12 mouse cellular contexts compared by ENCODE assay signal in the genomic region with DNA sequence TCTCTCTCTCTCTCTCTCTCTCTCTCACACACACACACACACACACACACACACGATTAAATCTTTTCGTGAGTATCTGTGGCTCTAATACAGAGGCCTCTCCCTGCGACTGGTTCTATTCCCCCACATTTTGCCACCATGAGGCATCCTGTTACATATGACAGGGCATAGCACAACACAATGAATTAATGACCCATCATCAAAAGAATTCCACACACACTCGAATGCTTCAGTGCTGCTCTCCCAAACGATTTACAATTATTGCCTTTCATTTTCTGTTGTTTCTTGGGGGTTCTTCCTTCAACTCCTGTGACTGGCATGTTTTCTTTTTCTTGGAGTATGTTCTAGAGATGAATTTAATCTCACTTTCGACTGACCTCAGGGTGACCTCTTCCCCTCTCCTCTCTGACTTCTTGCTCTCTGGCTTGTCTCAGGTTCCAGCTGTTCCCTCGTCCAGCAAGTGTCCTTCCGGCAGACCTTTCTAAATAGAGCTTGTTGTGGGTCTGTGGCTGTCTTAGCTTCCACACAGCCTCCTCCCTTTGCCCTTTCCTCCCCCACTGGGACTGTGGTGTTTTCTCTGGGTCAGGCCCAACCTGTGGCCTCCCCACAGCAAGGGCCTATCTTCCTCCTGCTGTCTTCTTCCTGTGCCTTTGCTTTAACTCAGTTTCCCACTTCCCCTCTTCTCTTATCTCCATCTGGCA.
A peak's percentile ranks its signal among the peaks of the same experiment; 100 is the strongest.
DNase-seq lines count a peak whose midpoint lies in the region; ATAC-seq and TF ChIP-seq lines count a peak whose summit lies in the region.
"Had no signal": no experiment of that assay in that cellular context is flagged by ENCODE, and none has a peak within 500 bp of the region (broad histone marks: within the 10 kb centered on the region; RNA-seq: fewer than 3 reads in every experiment).

No protein-coding gene starts in this region.

- no peaks in the 10 kb centered on the region for H3K79me2 ChIP-seq in C2C12 (ENCODE audit: control insufficient read depth, insufficient read depth)

- peak overlapping the region; percentile 79; the same call in 1 of the 2 replicates for H3K27ac ChIP-seq in heart, embryonic 10.5 days
- H3K27ac ChIP-seq: left cerebral cortex, adult 2 months had no signal

- TF ChIP-seq CTCF in C2C12 (IDR thresholded peaks at IDR 0.05; ENCODE audit: control insufficient read depth, insufficient read depth, insufficient read length): no peak

- no peaks in the 10 kb centered on the region for H3K36me3 ChIP-seq in C2C12 (ENCODE audit: control insufficient read depth, insufficient read depth)
- H3K36me3 ChIP-seq in heart, embryonic 10.5 days: no peaks in the 10 kb centered on the region

- WGBS in heart, embryonic 10.5 days: 35% methylated on average over 8 of the region's 8 CpGs

- ATAC-seq in inflammation-experienced regulatory T-cells, adult 6 months: no peak
- ATAC-seq: forebrain, postnatal 0 days had no signal

- no peaks in the 10 kb centered on the region for H3K9me3 ChIP-seq in heart, embryonic 10.5 days

- peaks cover 33% of the 10 kb centered on the region for H3K4me1 ChIP-seq in heart, embryonic 10.5 days

- peak; percentile 3 for DNase-seq in gastrocnemius, adult 18-20 months (ENCODE audit: low spot score)
- DNase-seq in gastrocnemius, postnatal 25 days: no peak
- DNase-seq in heart, embryonic 10.5 days (ENCODE audit: low spot score): no peak
- DNase-seq in kidney, postnatal 25 days: peak; percentile 51 to 83
- no peak for DNase-seq in layer of hippocampus, postnatal 14 days (ENCODE audit: low spot score in 2 of 2)
- DNase-seq in left cerebral cortex, adult 18-20 months (ENCODE audit: low spot score in 2 of 2): no peak
- DNase-seq: B cell, adult 2 months; forebrain, postnatal 0 days; spleen, adult 18-20 months had no signal

- no peak overlapping the region for H3ac ChIP-seq in C2C12 (ENCODE audit: control insufficient read depth, insufficient read length, low read depth)

- H3K4me3 ChIP-seq in C2C12 (ENCODE audit: insufficient read depth, poor library complexity, severe bottlenecking): no peak overlapping the region
- H3K4me3 ChIP-seq in heart, embryonic 10.5 days: no peak overlapping the region
- H3K4me3 ChIP-seq: left cerebral cortex, adult 2 months had no signal

- H3K79me3 ChIP-seq in C2C12 (ENCODE audit: low read depth): no peaks in the 10 kb centered on the region

- no peaks in the 10 kb centered on the region for H3K27me3 ChIP-seq in C2C12 (ENCODE audit: control insufficient read depth, insufficient read depth, insufficient read length)
- H3K27me3 ChIP-seq in heart, embryonic 10.5 days (ENCODE audit: insufficient read depth, poor library complexity, severe bottlenecking): no peaks in the 10 kb centered on the region

TF ChIP-seq in C2C12, 6 proteins besides CTCF, POLR2A, EP300 and RAD21:
- TF ChIP-seq MYOD1 (IDR thresholded peaks at IDR 0.05; ENCODE audit: control insufficient read depth, insufficient read length, low read depth) (peak; percentile 58), MAX (IDR thresholded peaks at IDR 0.05) (no peak), CEBPB (IDR thresholded peaks at IDR 0.05; ENCODE audit: low read depth) (no peak), USF1 (IDR thresholded peaks at IDR 0.05; ENCODE audit: low read depth) (no peak), MYOG (IDR thresholded peaks at IDR 0.05; ENCODE audit: control insufficient read depth, extremely low read depth, insufficient read length) (no peak), FOSL1 (IDR thresholded peaks at IDR 0.05; ENCODE audit: insufficient read depth, low read length, poor library complexity, severe bottlenecking) (no peak)

Comparison
In these comparisons a context has a peak if more than half of its experiments do, and no peak if none do; other contexts are left out.
1. DNase-seq: peak in gastrocnemius, adult 18-20 months (single experiment) and kidney, postnatal 25 days (2 of 2); none in gastrocnemius, postnatal 25 days (single experiment), heart, embryonic 10.5 days (single experiment), layer of hippocampus, postnatal 14 days (0 of 2) and left cerebral cortex, adult 18-20 months (0 of 2).